Mouse (Mus musculus) liver, adult 2 months (tissue): Measurements from ENCODE around the gene Lama5.

Experiments
- CTCF ChIP-seq: fragments of 200-500 bp; IDR thresholded peaks from 2 replicates; pipeline ENCODE4 v1.5.1; 2011; ENCODE audit warnings: low read depth, low read length, control low read depth
- POLR2A ChIP-seq: fragments of 200-500 bp; IDR thresholded peaks from 2 replicates; pipeline ENCODE4 v1.6.1; 2011; ENCODE audit warnings: low read length, control low read depth; ENCODE audit not compliant: insufficient read depth; ENCODE audit errors: extremely low read depth

DNA sequence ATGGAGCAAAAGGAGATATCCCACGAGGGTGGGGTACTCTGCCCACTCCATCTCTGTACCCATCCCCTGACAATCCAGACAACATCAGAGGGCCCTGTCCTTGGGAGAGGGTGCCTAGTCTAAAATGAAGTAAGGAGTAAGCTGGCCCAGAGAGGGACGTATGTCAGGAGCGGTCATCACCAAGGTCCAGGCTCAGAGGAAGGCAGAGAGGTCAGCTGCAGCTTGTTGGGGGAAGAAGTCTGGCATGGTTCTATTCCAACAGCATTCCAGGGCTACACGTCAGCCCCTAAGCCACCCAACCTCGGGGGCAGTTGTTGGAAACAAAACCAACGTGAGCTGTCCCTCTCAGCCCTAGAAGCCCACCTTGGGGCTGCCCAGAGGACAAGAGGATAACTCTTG lies 2.4 kb upstream of the Lama5 start:
- TF ChIP-seq CTCF, result no peak
- TF ChIP-seq POLR2A, result no peak
